ENCODE assay signal across 8 mouse cellular contexts in the genomic region with DNA sequence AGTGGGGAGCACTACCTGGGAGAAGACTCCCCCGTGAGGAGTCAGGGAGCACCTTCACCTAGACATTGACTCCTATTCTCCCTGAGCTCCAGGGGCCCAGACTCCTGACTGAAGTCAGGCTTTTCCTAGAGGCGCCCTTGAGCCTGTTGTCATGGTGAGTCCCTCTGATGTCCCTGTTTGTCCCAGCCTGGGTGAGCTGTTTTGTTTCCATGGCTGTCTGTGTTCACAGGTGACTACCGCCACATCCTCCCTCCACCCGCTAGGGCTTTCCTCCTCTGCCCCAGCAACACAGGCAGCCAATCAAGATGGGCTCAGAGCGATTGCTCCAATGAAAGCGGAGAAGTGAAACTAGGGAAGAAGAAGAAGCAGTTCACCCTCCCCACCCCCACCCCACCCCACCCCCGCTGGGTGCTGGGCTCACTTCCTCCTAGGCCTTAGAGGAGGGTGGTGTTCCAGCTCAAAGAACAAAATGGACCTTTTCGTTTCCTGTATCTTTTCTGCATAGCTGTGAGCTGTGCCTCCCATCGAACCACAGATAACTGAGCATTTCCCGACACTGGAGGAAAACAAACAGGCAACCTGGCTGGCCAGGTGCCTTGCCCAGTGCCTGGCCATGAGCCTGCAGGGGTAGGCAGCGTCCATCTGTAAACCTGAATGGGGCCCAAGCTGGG. TPM values are rescaled to one million over a fixed set of nuclear protein-coding genes. Genes with fewer than 3 reads are reported as not detected.
A peak's percentile ranks its signal among the peaks of the same experiment; 100 is the strongest.
DNase-seq lines count a peak whose midpoint lies in the region; ATAC-seq lines count a peak whose summit lies in the region.

No protein-coding gene starts in this region.

- peak overlapping the region; percentile 83 for H3K27ac ChIP-seq in heart, embryonic 10.5 days
- H3K27ac ChIP-seq in limb, embryonic 13.5 days = peak overlapping the region; percentile 72
- H3K27ac ChIP-seq in midbrain, embryonic 13.5 days = peak overlapping the region; percentile 78

- H3K4me3 ChIP-seq in heart, embryonic 10.5 days = peak overlapping the region; percentile 62
- H3K4me3 ChIP-seq in limb, embryonic 13.5 days = peak overlapping the region; percentile 52
- H3K4me3 ChIP-seq in midbrain, embryonic 13.5 days (replicated peaks) = no peak overlapping the region; the same call in 1 of the 2 replicates

- peak; percentile 60 for ATAC-seq in limb, embryonic 13.5 days (ENCODE audit: low FRiP score, low read depth)
- peak; percentile 81 for ATAC-seq in midbrain, embryonic 13.5 days

- no peaks in the 10 kb centered on the region for H3K9me3 ChIP-seq in heart, embryonic 10.5 days
- no peaks in the 10 kb centered on the region for H3K9me3 ChIP-seq in limb, embryonic 13.5 days
- H3K9me3 ChIP-seq in midbrain, embryonic 13.5 days = no peaks in the 10 kb centered on the region

- 25% methylated on average over 11 of the region's 11 CpGs for WGBS in heart, embryonic 10.5 days
- 24% methylated on average over 11 of the region's 11 CpGs for WGBS in limb, embryonic 13.5 days
- 30% methylated on average over 11 of the region's 11 CpGs for WGBS in midbrain, embryonic 13.5 days

- H3K4me1 ChIP-seq in heart, embryonic 10.5 days = peaks cover 62% of the 10 kb centered on the region
- peaks cover 51% of the 10 kb centered on the region for H3K4me1 ChIP-seq in limb, embryonic 13.5 days
- peaks cover 44% of the 10 kb centered on the region for H3K4me1 ChIP-seq in midbrain, embryonic 13.5 days (replicated peaks)

- no peaks in the 10 kb centered on the region for H3K27me3 ChIP-seq in heart, embryonic 10.5 days (ENCODE audit: insufficient read depth, poor library complexity, severe bottlenecking)
- H3K27me3 ChIP-seq in limb, embryonic 13.5 days = no peaks in the 10 kb centered on the region
- peaks cover 9% of the 10 kb centered on the region; the same call in 1 of the 2 replicates for H3K27me3 ChIP-seq in midbrain, embryonic 13.5 days

- peaks cover 38% of the 10 kb centered on the region for H3K36me3 ChIP-seq in heart, embryonic 10.5 days
- H3K36me3 ChIP-seq in limb, embryonic 13.5 days = peaks cover 37% of the 10 kb centered on the region
- peaks cover 7% of the 10 kb centered on the region; the same call in 1 of the 2 replicates for H3K36me3 ChIP-seq in midbrain, embryonic 13.5 days

- peak overlapping the region; percentile 48 for H3K9ac ChIP-seq in limb, embryonic 13.5 days
- peak overlapping the region; percentile 44; the same call in 1 of the 2 replicates for H3K9ac ChIP-seq in midbrain, embryonic 13.5 days (replicated peaks)

- peak overlapping the region; percentile 83 for H3K4me2 ChIP-seq in limb, embryonic 13.5 days (replicated peaks)
- peak overlapping the region; percentile 33 for H3K4me2 ChIP-seq in midbrain, embryonic 13.5 days (replicated peaks)

- peak; percentile 57 to 70 for DNase-seq in cerebellum, postnatal 14 days
- no peak for DNase-seq in cerebellum, adult 9-10 months
- peak; percentile 69 for DNase-seq in embryo, embryonic 10.5 days (ENCODE audit: low spot score)
- DNase-seq in heart, embryonic 10.5 days (ENCODE audit: low spot score) = peak; percentile 93
- DNase-seq in kidney, adult 9 months = peak; percentile 71
- peak; percentile 62 to 69 for DNase-seq in spleen, postnatal 14 days (ENCODE audit: low spot score in 2 of 2)

RNA-seq across cellular contexts. Expression of a gene that starts 2.6 kb away (rescaled TPM):
- 165 and 231 TPM in 2 replicates for polyA plus RNA-seq in heart, embryonic 10.5 days (2016; fragmentation: Nextera tagmentation; extraction: Ambion mirVana)
- polyA plus RNA-seq in limb, embryonic 13.5 days (2015; fragmentation: Nextera tagmentation; extraction: Ambion mirVana) = 143 and 155 TPM in 2 replicates
- 51.9 and 52.5 TPM in 2 replicates for polyA plus RNA-seq in midbrain, embryonic 13.5 days (2015; fragmentation: Nextera tagmentation; extraction: Ambion mirVana)

RNA-seq across cellular contexts. Expression of a gene that starts 19.0 kb away (rescaled TPM):
- polyA plus RNA-seq in heart, embryonic 10.5 days (2016; fragmentation: Nextera tagmentation; extraction: Ambion mirVana) = 0.22 and 0.35 TPM in 2 replicates
- 0.17 and 0.24 TPM in 2 replicates for polyA plus RNA-seq in limb, embryonic 13.5 days (2015; fragmentation: Nextera tagmentation; extraction: Ambion mirVana)
- 1.2 and 3.2 TPM in 2 replicates for polyA plus RNA-seq in midbrain, embryonic 13.5 days (2015; fragmentation: Nextera tagmentation; extraction: Ambion mirVana)

RNA-seq across cellular contexts. Expression of a gene that starts 22.9 kb away (rescaled TPM):
- polyA plus RNA-seq in heart, embryonic 10.5 days (2016; fragmentation: Nextera tagmentation; extraction: Ambion mirVana) = 0.05 and 0.14 TPM in 2 replicates
- 0.08 TPM in 1 of 2 replicates, not detected in the other for polyA plus RNA-seq in limb, embryonic 13.5 days (2015; fragmentation: Nextera tagmentation; extraction: Ambion mirVana)
- not detected in 2 replicates for polyA plus RNA-seq in midbrain, embryonic 13.5 days (2015; fragmentation: Nextera tagmentation; extraction: Ambion mirVana)

RNA-seq across cellular contexts. Expression of a gene that starts 41.2 kb away (rescaled TPM):
- 26.4 and 31.3 TPM in 2 replicates for polyA plus RNA-seq in heart, embryonic 10.5 days (2016; fragmentation: Nextera tagmentation; extraction: Ambion mirVana)
- 18.3 and 18.5 TPM in 2 replicates for polyA plus RNA-seq in limb, embryonic 13.5 days (2015; fragmentation: Nextera tagmentation; extraction: Ambion mirVana)
- 16.7 and 19.7 TPM in 2 replicates for polyA plus RNA-seq in midbrain, embryonic 13.5 days (2015; fragmentation: Nextera tagmentation; extraction: Ambion mirVana)
